Mouse (Mus musculus) Muller cell, postnatal 12 days (primary cell): ENCODE measurements around the gene Adamtsl2.
A peak's percentile ranks its signal among the peaks of the same experiment; 100 is the strongest.

Experiments used
- DNase-seq: peaks from one replicate; pipeline ENCODE4 v3.0.0-alpha.2; 2015; ENCODE audit errors: inconsistent ontology term

Gene Adamtsl2

GRCm38 (mm10) chr2:27079152-27079584, at the start of gene Adamtsl2:
TSS of gene Adamtsl2 (plus strand) at chr2:27079379.
- peak; percentile 83 for DNase-seq

- no peak for DNase-seq
Measured at GRCm38 (mm10) chr2:27032361-27032760, 46.8 kb upstream of the Adamtsl2 start.

GRCm38 (mm10) chr2:27036003-27036402, 43.2 kb upstream of the Adamtsl2 start:
- DNase-seq = no peak

- DNase-seq = no peak
Measured at GRCm38 (mm10) chr2:27037008-27037407, 42.2 kb upstream of the Adamtsl2 start.

GRCm38 (mm10) chr2:27038596-27038995, 40.6 kb upstream of the Adamtsl2 start:
- peak; percentile 63 for DNase-seq

GRCm38 (mm10) chr2:27039286-27039685, 39.9 kb upstream of the Adamtsl2 start:
- no peak for DNase-seq

GRCm38 (mm10) chr2:27042131-27042844, 36.9 kb upstream of the Adamtsl2 start:
- DNase-seq = peak; percentile 61

GRCm38 (mm10) chr2:27043461-27043860, 35.7 kb upstream of the Adamtsl2 start:
- peak; percentile 56 for DNase-seq

GRCm38 (mm10) chr2:27044166-27044565, 35.0 kb upstream of the Adamtsl2 start:
- DNase-seq = no peak

GRCm38 (mm10) chr2:27044641-27045040, 34.5 kb upstream of the Adamtsl2 start:
- no peak for DNase-seq

- DNase-seq = no peak
Measured at GRCm38 (mm10) chr2:27045979-27046770, 33.0 kb upstream of the Adamtsl2 start.

- no peak for DNase-seq
Measured at GRCm38 (mm10) chr2:27049408-27049807, 29.8 kb upstream of the Adamtsl2 start.

GRCm38 (mm10) chr2:27058251-27058650, 20.9 kb upstream of the Adamtsl2 start:
- DNase-seq = no peak

- no peak for DNase-seq
Measured at GRCm38 (mm10) chr2:27058751-27059150, 20.4 kb upstream of the Adamtsl2 start.

GRCm38 (mm10) chr2:27059187-27059586, 20.0 kb upstream of the Adamtsl2 start:
- DNase-seq = no peak

- no peak for DNase-seq
Measured at GRCm38 (mm10) chr2:27067124-27067523, 12.1 kb upstream of the Adamtsl2 start.

GRCm38 (mm10) chr2:27067996-27068395, 11.2 kb upstream of the Adamtsl2 start:
- no peak for DNase-seq

- no peak for DNase-seq
Measured at GRCm38 (mm10) chr2:27069646-27070045, 9.5 kb upstream of the Adamtsl2 start.

- no peak for DNase-seq
Measured at GRCm38 (mm10) chr2:27070247-27070813, 8.8 kb upstream of the Adamtsl2 start.

- peak; percentile 53 for DNase-seq
Measured at GRCm38 (mm10) chr2:27071137-27071536, 8.0 kb upstream of the Adamtsl2 start.

- no peak for DNase-seq
Measured at GRCm38 (mm10) chr2:27071978-27072377, 7.2 kb upstream of the Adamtsl2 start, which contains the start of gene Mymk. TSS of gene Mymk (minus strand) at chr2:27072179.

GRCm38 (mm10) chr2:27073407-27073806, 5.8 kb upstream of the Adamtsl2 start:
- DNase-seq = no peak
